Mouse (Mus musculus) embryonic facial prominence, embryonic 11.5 days (tissue): Measurements from ENCODE around the gene Eri3. TPM values are rescaled to one million over a fixed set of nuclear protein-coding genes. Genes with fewer than 3 reads are reported as not detected.

ENCODE experiments used
- ATAC-seq: fragments of 200-750 bp; cut with Nextera tagmentation; replicated peaks from 2 replicates; pipeline ENCODE4 v1.8.0; 2017; ENCODE audit warnings: low read depth; ENCODE audit not compliant: insufficient number of reproducible peaks, low FRiP score, low TSS enrichment
- DNase-seq: peaks from one replicate; pipeline ENCODE4 v3.0.0-alpha.2; 2015; ENCODE audit warnings: low spot score
- H3K27ac ChIP-seq: fragments of 300-500 bp; sonication (generic); replicated peaks from 2 replicates; pipeline ENCODE4 v1.5.1; 2014; ENCODE audit warnings: mild to moderate bottlenecking, low read depth, low read length, control low read depth
- H3K27me3 ChIP-seq: fragments of 300-500 bp; sonication (generic); 2 replicates; pipeline ENCODE4 v1.6.1; 2014; ENCODE audit warnings: mild to moderate bottlenecking, low read length, moderate library complexity, mixed read lengths; ENCODE audit not compliant: control insufficient read depth, insufficient read depth
- H3K36me3 ChIP-seq: fragments of 300-500 bp; sonication (generic); replicated peaks from 2 replicates; pipeline ENCODE4 v1.6.1; 2014; ENCODE audit warnings: low read depth, mild to moderate bottlenecking, low read length, moderate library complexity, mixed read lengths; ENCODE audit not compliant: control insufficient read depth, insufficient read depth
- H3K4me1 ChIP-seq: fragments of 300-500 bp; sonication (generic); 2 replicates; pipeline ENCODE4 v1.6.1; 2014; ENCODE audit warnings: low read length, mixed read lengths; ENCODE audit not compliant: control insufficient read depth, insufficient read depth
- H3K4me2 ChIP-seq: fragments of 300-500 bp; sonication (generic); 2 replicates; pipeline ENCODE4 v1.6.1; 2014; ENCODE audit warnings: low read depth, mild to moderate bottlenecking, control low read depth, low read length, moderate library complexity
- H3K4me3 ChIP-seq: fragments of 300-500 bp; sonication (generic); 2 replicates; pipeline ENCODE4 v1.5.1; 2014; ENCODE audit warnings: low read depth, low read length, control low read depth
- H3K9ac ChIP-seq: fragments of 300-500 bp; sonication (generic); replicated peaks from 2 replicates; pipeline ENCODE4 v1.6.1; 2014; ENCODE audit warnings: mild to moderate bottlenecking, control low read depth, low read length
- H3K9me3 ChIP-seq: fragments of 300-500 bp; sonication (generic); replicated peaks from 2 replicates; pipeline ENCODE4 v1.6.1; 2016; ENCODE audit warnings: mild to moderate bottlenecking, low read length, inconsistent platforms, mixed read lengths; ENCODE audit not compliant: control insufficient read depth
- WGBS: fragments of 180-500 bp; shearing (Covaris S2); extraction: QIAGEN DNeasy Blood & Tissue Kit; methylation state at CpG from one replicate; pipeline ENCODE4 v1.1.7; 2014; 5-methylcytosine and 5-hydroxymethylcytosine counted together
- polyA plus RNA-seq: library from polyadenylated mRNA; unstranded; fragments of >200 nt; fragmentation: Nextera tagmentation; extraction: Ambion mirVana; gene quantifications from 2 replicates; pipeline ENCODE4 v1.2.1, GENCODE M21; 2014

Gene Eri3
- polyA plus RNA-seq, 1 experiment from 2014 or later, result 112 TPM

DNA sequence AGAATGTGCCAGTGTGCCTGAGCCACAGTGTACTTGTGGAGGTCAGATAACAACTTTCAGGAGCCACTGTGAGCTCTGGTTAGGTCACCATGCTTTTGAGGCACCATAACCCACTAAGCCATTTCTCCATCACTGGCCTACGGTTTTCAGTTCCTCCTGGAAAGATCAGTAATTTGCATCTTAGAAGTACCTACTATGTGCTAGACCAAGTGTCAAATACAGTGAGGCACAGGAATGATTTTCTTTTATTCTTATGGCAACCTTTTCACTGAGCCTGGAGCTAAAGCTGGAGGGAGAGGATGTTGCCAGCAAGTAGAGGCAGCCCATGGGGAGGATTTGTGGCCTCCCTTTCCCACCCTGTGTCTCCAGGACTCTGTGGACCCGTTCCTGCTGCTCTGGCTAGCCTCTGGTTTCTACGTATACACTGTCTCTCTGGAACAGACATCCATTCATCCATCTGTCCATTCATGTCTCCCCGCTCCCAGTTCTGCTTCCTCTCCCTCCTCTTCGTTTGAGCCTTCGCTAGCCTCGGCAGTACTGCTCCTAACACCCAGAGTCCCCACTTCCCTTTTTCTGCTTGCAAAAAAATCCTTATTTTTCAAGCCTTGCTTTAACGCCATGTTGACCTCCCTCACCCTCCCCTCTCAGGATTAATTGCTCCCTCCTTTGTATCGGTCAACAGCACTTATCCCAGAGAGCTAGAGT, 14.5 kb upstream of the Eri3 start:
- Histone ChIP-seq H3K27me3 (no peaks in the 10 kb centered on the region), H3K9ac (no peak overlapping the region), H3K4me2 (no peak overlapping the region), H3K27ac (no peak overlapping the region), H3K9me3 (no peaks in the 10 kb centered on the region), H3K4me3 (no peak overlapping the region), H3K36me3 (no peaks in the 10 kb centered on the region), H3K4me1 (no peaks in the 10 kb centered on the region; the same call in 1 of the 2 replicates)
- WGBS, result 47% methylated on average over 9 of the region's 9 CpGs
- DNase-seq, result no peak
- ATAC-seq, result no peak

- 85% methylated on average over 7 of the region's 7 CpGs for WGBS
Measured at GRCm38 (mm10) chr4:117537002-117537401, 13.2 kb upstream of the Eri3 start.

DNA sequence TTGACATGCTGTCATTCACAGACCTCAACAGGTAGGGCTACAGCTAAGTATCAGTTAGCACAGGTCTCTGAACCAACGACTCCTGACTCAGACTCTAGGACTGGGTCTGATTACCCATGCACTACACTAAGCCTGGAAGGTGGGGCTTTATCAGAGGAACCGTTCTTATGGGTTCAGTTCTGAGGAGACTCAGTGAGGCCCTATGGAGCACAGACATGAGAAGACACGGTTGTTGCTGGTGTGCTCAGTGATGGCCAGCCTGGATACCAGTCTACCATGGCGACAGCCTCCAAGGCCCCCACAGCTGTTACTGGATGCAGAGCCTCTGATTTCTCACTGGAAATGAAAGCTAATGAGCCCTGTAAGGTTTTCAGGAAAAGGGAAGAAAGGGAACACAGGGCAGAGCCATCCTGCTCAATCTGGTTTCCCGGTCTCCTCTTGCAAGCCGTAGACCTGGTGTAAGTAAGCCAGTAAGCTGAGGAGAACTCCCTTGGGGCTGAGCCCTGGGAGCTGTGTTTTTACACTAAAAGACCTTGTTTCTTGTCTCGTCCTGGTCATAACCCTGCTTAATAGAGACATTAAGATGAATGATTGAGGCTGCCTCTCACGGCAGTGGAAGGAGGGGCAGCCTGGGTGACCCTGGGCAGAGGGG, 10.7 kb upstream of the Eri3 start:
- Histone ChIP-seq H3K4me2 (no peak overlapping the region), H3K9ac (no peak overlapping the region), H3K27me3 (no peaks in the 10 kb centered on the region), H3K4me3 (no peak overlapping the region), H3K36me3 (no peaks in the 10 kb centered on the region), H3K27ac (no peak overlapping the region), H3K9me3 (no peaks in the 10 kb centered on the region), H3K4me1 (no peaks in the 10 kb centered on the region; the same call in 1 of the 2 replicates)
- DNase-seq (no peak), ATAC-seq (no peak)
- 71% methylated on average over 8 of the region's 8 CpGs for WGBS

More at GRCm38 (mm10) chr4:117537002-117537401, 13.2 kb upstream of the Eri3 start:
- Histone ChIP-seq H3K4me1 (no peaks in the 10 kb centered on the region; the same call in 1 of the 2 replicates), H3K4me2 (no peak overlapping the region), H3K9me3 (no peaks in the 10 kb centered on the region), H3K27me3 (no peaks in the 10 kb centered on the region), H3K4me3 (no peak overlapping the region), H3K36me3 (no peaks in the 10 kb centered on the region), H3K9ac (no peak overlapping the region), H3K27ac (no peak overlapping the region)
- DNase-seq (no peak), ATAC-seq (no peak)

GRCm38 (mm10) chr4:117540571-117540970, 9.6 kb upstream of the Eri3 start:
- 74% methylated on average over 5 of the region's 5 CpGs for WGBS
- H3K27ac ChIP-seq, result no peak overlapping the region

GRCm38 (mm10) chr4:117545448-117545847, 4.7 kb upstream of the Eri3 start:
- no peak overlapping the region for H3K4me3 ChIP-seq
- WGBS, result 91% methylated on average over 3 of the region's 3 CpGs
- no peak overlapping the region for H3K27ac ChIP-seq
- no peaks in the 10 kb centered on the region for H3K4me1 ChIP-seq
- DNase-seq, result no peak
- no peaks in the 10 kb centered on the region for H3K27me3 ChIP-seq
- no peak overlapping the region for H3K9ac ChIP-seq
- ATAC-seq, result no peak
- no peaks in the 10 kb centered on the region for H3K36me3 ChIP-seq
- no peaks in the 10 kb centered on the region for H3K9me3 ChIP-seq
- no peak overlapping the region for H3K4me2 ChIP-seq

More at GRCm38 (mm10) chr4:117540571-117540970, 9.6 kb upstream of the Eri3 start:
- Histone ChIP-seq H3K36me3 (no peaks in the 10 kb centered on the region), H3K4me2 (no peak overlapping the region), H3K9me3 (no peaks in the 10 kb centered on the region), H3K27me3 (no peaks in the 10 kb centered on the region), H3K9ac (no peak overlapping the region), H3K4me3 (no peak overlapping the region), H3K4me1 (no peaks in the 10 kb centered on the region; the same call in 1 of the 2 replicates)
- no peak for ATAC-seq
- no peak for DNase-seq

GRCm38 (mm10) chr4:117546616-117547015, 3.5 kb upstream of the Eri3 start:
- H3K36me3 ChIP-seq, result no peaks in the 10 kb centered on the region
- no peak for DNase-seq
- no peaks in the 10 kb centered on the region for H3K9me3 ChIP-seq
- H3K4me3 ChIP-seq, result no peak overlapping the region
- 88% methylated on average over 6 of the region's 6 CpGs for WGBS
- no peak overlapping the region for H3K4me2 ChIP-seq
- no peaks in the 10 kb centered on the region for H3K27me3 ChIP-seq
- H3K4me1 ChIP-seq, result no peaks in the 10 kb centered on the region
- ATAC-seq, result no peak
- no peak overlapping the region for H3K27ac ChIP-seq
- no peak overlapping the region for H3K9ac ChIP-seq

- Histone ChIP-seq H3K36me3 (no peaks in the 10 kb centered on the region), H3K27me3 (no peaks in the 10 kb centered on the region), H3K9me3 (no peaks in the 10 kb centered on the region), H3K4me3 (no peak overlapping the region), H3K4me1 (no peaks in the 10 kb centered on the region), H3K27ac (no peak overlapping the region), H3K4me2 (peak overlapping the region; percentile 19), H3K9ac (peak overlapping the region; percentile 56)
- no peak for DNase-seq
- WGBS, result 50% methylated on average over 6 of the region's 6 CpGs
- ATAC-seq, result no peak
Measured at GRCm38 (mm10) chr4:117549576-117549975, 589 bp upstream of the Eri3 start.
